Mouse (Mus musculus) A20 (cell line): ENCODE data around the gene Tmem265.

Source experiments
- DNase-seq: peaks from one replicate; pipeline ENCODE4 v3.0.0-alpha.2; 2011; ENCODE audit warnings: low read depth, low spot score

Gene Tmem265

GRCm38 (mm10) chr7:127588011-127588871, 27.1 kb downstream of the Tmem265 start, which contains the start of the genes Ccdc189 and Rnf40:
TSS of gene Ccdc189 (minus strand) at chr7:127588595.
TSS of gene Rnf40 (plus strand) at chr7:127588767.
- DNase-seq = peak; percentile 99

GRCm38 (mm10) chr7:127588901-127589300, 27.7 kb downstream of the Tmem265 start:
- DNase-seq = no peak

- DNase-seq = no peak
Observed at GRCm38 (mm10) chr7:127589637-127590036, 28.4 kb downstream of the Tmem265 start.

- DNase-seq = no peak
Observed at GRCm38 (mm10) chr7:127591108-127591507, 29.9 kb downstream of the Tmem265 start.

- no peak for DNase-seq
Observed at GRCm38 (mm10) chr7:127592575-127592974, 31.4 kb downstream of the Tmem265 start.

- no peak for DNase-seq
Observed at GRCm38 (mm10) chr7:127596747-127597146, 35.6 kb downstream of the Tmem265 start.

- DNase-seq = no peak
Observed at GRCm38 (mm10) chr7:127600612-127601011, 39.4 kb downstream of the Tmem265 start.

GRCm38 (mm10) chr7:127601735-127602134, 40.5 kb downstream of the Tmem265 start:
- no peak for DNase-seq

GRCm38 (mm10) chr7:127602903-127603302, 41.7 kb downstream of the Tmem265 start:
- no peak for DNase-seq

GRCm38 (mm10) chr7:127604256-127604655, 43.1 kb downstream of the Tmem265 start:
- DNase-seq = no peak

GRCm38 (mm10) chr7:127607150-127607549, 46.0 kb downstream of the Tmem265 start:
- no peak for DNase-seq

- DNase-seq = no peak
Observed at GRCm38 (mm10) chr7:127611011-127611410, 49.8 kb downstream of the Tmem265 start.

- DNase-seq = no peak
Observed at GRCm38 (mm10) chr7:127611561-127611960, 50.4 kb downstream of the Tmem265 start.

- DNase-seq = no peak
Observed at GRCm38 (mm10) chr7:127613501-127613900, 52.3 kb downstream of the Tmem265 start.

GRCm38 (mm10) chr7:127614091-127614490, 52.9 kb downstream of the Tmem265 start:
- no peak for DNase-seq

GRCm38 (mm10) chr7:127614511-127614890, 53.3 kb downstream of the Tmem265 start:
- DNase-seq = peak; percentile 71

- peak; percentile 73 for DNase-seq
Observed at GRCm38 (mm10) chr7:127614891-127615843, 54.0 kb downstream of the Tmem265 start, which contains the start of gene Zfp629. TSS of gene Zfp629 (minus strand) at chr7:127615797.

- DNase-seq = peak; percentile 27
Observed at GRCm38 (mm10) chr7:127616336-127616735, 55.1 kb downstream of the Tmem265 start.
